Comparison of ENCODE assay signal across 15 mouse cellular contexts in the genomic region with DNA sequence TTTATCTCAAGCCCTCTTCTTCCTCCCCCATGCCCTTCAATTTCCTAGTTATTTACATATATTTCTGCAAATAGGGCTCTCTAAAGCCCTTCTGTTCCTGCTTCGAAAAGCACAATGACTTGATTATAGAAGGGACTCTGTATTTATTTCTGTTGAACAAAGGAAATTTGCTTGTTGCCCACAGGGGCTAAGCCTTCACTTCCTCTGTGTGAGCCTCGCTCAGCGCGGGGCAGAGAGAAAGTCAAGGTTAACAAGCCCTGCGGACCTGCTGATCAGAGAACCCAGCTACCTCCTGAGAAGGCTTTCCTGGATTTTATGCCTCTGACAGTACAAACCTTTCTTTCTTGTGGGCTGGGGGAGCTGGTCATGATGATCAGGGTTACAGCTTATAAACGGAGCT.
A peak's percentile ranks its signal among the peaks of the same experiment; 100 is the strongest.
DNase-seq lines count a peak whose midpoint lies in the region; ATAC-seq and TF ChIP-seq lines count a peak whose summit lies in the region.
"Had no signal": no experiment of that assay in that cellular context is flagged by ENCODE, and none has a peak within 500 bp of the region (broad histone marks: within the 10 kb centered on the region; RNA-seq: fewer than 3 reads in every experiment).

No protein-coding gene starts in this region.

- intact Hi-C loops in heart, postnatal 25 days (cut with DNase I) = no loop called here

- no peak for TF ChIP-seq CTCF in layer of hippocampus, adult 2 months (conservative IDR thresholded peaks at IDR 0.05)

- H3K4me2 ChIP-seq in embryonic facial prominence, embryonic 12.5 days (replicated peaks) = no peak overlapping the region
- no peak overlapping the region for H3K4me2 ChIP-seq in limb, embryonic 13.5 days (replicated peaks)
- H3K4me2 ChIP-seq: embryonic facial prominence, embryonic 15.5 days; liver, embryonic 12.5 days had no signal

- H3K4me1 ChIP-seq in embryonic facial prominence, embryonic 12.5 days = peaks cover 12% of the 10 kb centered on the region; the same call in 1 of the 2 replicates
- peaks cover 27% of the 10 kb centered on the region for H3K4me1 ChIP-seq in limb, embryonic 13.5 days
- H3K4me1 ChIP-seq: embryonic facial prominence, embryonic 15.5 days; liver, embryonic 12.5 days; megakaryocyte, embryonic 14.5 days had no signal

- no peaks in the 10 kb centered on the region for H3K9me3 ChIP-seq in embryonic facial prominence, embryonic 12.5 days
- H3K9me3 ChIP-seq in limb, embryonic 13.5 days = no peaks in the 10 kb centered on the region
- H3K9me3 ChIP-seq: embryonic facial prominence, embryonic 15.5 days; liver, embryonic 12.5 days had no signal

- H3K4me3 ChIP-seq in layer of hippocampus, adult 2 months = no peak overlapping the region
- H3K4me3 ChIP-seq in embryonic facial prominence, embryonic 12.5 days = no peak overlapping the region
- H3K4me3 ChIP-seq in limb, embryonic 13.5 days = no peak overlapping the region
- H3K4me3 ChIP-seq: embryonic facial prominence, embryonic 15.5 days; liver, embryonic 12.5 days; megakaryocyte, embryonic 14.5 days; myocyte had no signal

- no peak overlapping the region for H3K9ac ChIP-seq in embryonic facial prominence, embryonic 12.5 days
- H3K9ac ChIP-seq in limb, embryonic 13.5 days = no peak overlapping the region
- H3K9ac ChIP-seq: embryonic facial prominence, embryonic 15.5 days; liver, embryonic 12.5 days had no signal

- 31% methylated on average over 6 of the region's 6 CpGs for WGBS in embryonic facial prominence, embryonic 12.5 days
- 35% methylated on average over 6 of the region's 6 CpGs for WGBS in limb, embryonic 13.5 days

- peak; percentile 61 for DNase-seq in heart, adult 11 months
- DNase-seq in heart, postnatal 25 days (ENCODE audit: low spot score) = no peak
- no peak for DNase-seq in layer of hippocampus, adult 2 months (ENCODE audit: low spot score in 2 of 2)
- no peak for DNase-seq in layer of hippocampus, postnatal 14 days (ENCODE audit: low spot score in 2 of 2)
- DNase-seq: layer of hippocampus, postnatal 36 days; thymus, postnatal 14 days had no signal

- H3K36me3 ChIP-seq in embryonic facial prominence, embryonic 12.5 days = no peaks in the 10 kb centered on the region
- H3K36me3 ChIP-seq in limb, embryonic 13.5 days = no peaks in the 10 kb centered on the region
- H3K36me3 ChIP-seq: embryonic facial prominence, embryonic 15.5 days; liver, embryonic 12.5 days had no signal

- no peaks in the 10 kb centered on the region for H3K27me3 ChIP-seq in embryonic facial prominence, embryonic 12.5 days
- no peaks in the 10 kb centered on the region for H3K27me3 ChIP-seq in limb, embryonic 13.5 days
- H3K27me3 ChIP-seq: embryonic facial prominence, embryonic 15.5 days; liver, embryonic 12.5 days had no signal

- ATAC-seq in embryonic facial prominence, embryonic 12.5 days (ENCODE audit: insufficient number of reproducible peaks, insufficient read depth, low FRiP score, low TSS enrichment) = no peak
- no peak for ATAC-seq in limb, embryonic 13.5 days (ENCODE audit: low FRiP score, low read depth)
- ATAC-seq in monocyte, adult 5-6 weeks (replicated peaks; ENCODE audit: insufficient number of reproducible peaks, low FRiP score, low TSS enrichment, poor library complexity, severe bottlenecking) = no peak
- ATAC-seq: hindbrain, embryonic 16.5 days; intestine, embryonic 16.5 days; liver, embryonic 12.5 days had no signal

- peak overlapping the region; percentile 11; the same call in 1 of the 2 replicates for H3K27ac ChIP-seq in layer of hippocampus, adult 2 months
- 0 out of 2 replicates have a peak overlapping the region, but pooled peaks have one; percentile 6 for H3K27ac ChIP-seq in embryonic facial prominence, embryonic 12.5 days
- H3K27ac ChIP-seq in limb, embryonic 13.5 days = peak overlapping the region; percentile 39
- H3K27ac ChIP-seq: embryonic facial prominence, embryonic 15.5 days; liver, embryonic 12.5 days had no signal
